Mouse (Mus musculus) hindbrain, embryonic 14.5 days (tissue): ENCODE results near the gene Hirip3. TPM values are rescaled to one million over a fixed set of nuclear protein-coding genes. Genes with fewer than 3 reads are reported as not detected.

Experiments
- ATAC-seq: fragments of 200-750 bp; cut with Nextera tagmentation; 2 replicates; pipeline ENCODE4 v1.8.0; 2017; ENCODE audit warnings: moderate number of reproducible peaks, mild to moderate bottlenecking, moderate TSS enrichment, moderate library complexity; ENCODE audit not compliant: low FRiP score
- DNase-seq: peaks from one replicate; pipeline ENCODE4 v3.0.0-alpha.2; 2015; ENCODE audit warnings: low spot score
- H3K27ac ChIP-seq: fragments of 300-500 bp; sonication (generic); 2 replicates; pipeline ENCODE4 v1.5.1; 2014; ENCODE audit warnings: mild to moderate bottlenecking, moderate library complexity
- H3K27me3 ChIP-seq: fragments of 300-500 bp; sonication (generic); 2 replicates; pipeline ENCODE4 v1.6.1; 2014; ENCODE audit warnings: mild to moderate bottlenecking, low read length, mixed read lengths; ENCODE audit not compliant: control insufficient read depth, insufficient read depth
- H3K36me3 ChIP-seq: fragments of 300-500 bp; sonication (generic); replicated peaks from 2 replicates; pipeline ENCODE4 v1.6.1; 2014; ENCODE audit not compliant: control insufficient read depth, insufficient read depth
- H3K4me1 ChIP-seq: fragments of 300-500 bp; sonication (generic); replicated peaks from 2 replicates; pipeline ENCODE4 v1.6.1; 2014; ENCODE audit warnings: antibody characterized with exemption, low read length, mixed read lengths; ENCODE audit not compliant: control insufficient read depth, insufficient read depth
- H3K4me2 ChIP-seq: fragments of 300-500 bp; sonication (generic); replicated peaks from 2 replicates; pipeline ENCODE4 v1.6.1; 2014; ENCODE audit warnings: mild to moderate bottlenecking, moderate library complexity
- H3K4me3 ChIP-seq: fragments of 300-500 bp; sonication (generic); replicated peaks from 2 replicates; pipeline ENCODE4 v1.5.1; 2014; ENCODE audit warnings: mild to moderate bottlenecking, low read length
- H3K9ac ChIP-seq: fragments of 300-500 bp; sonication (generic); 2 replicates; pipeline ENCODE4 v1.6.1; 2014
- H3K9me3 ChIP-seq: fragments of 300-500 bp; sonication (generic); 2 replicates; pipeline ENCODE4 v1.6.1; 2016; ENCODE audit warnings: low read length; ENCODE audit not compliant: control insufficient read depth
- WGBS: fragments of 180-500 bp; shearing (Covaris S2); extraction: QIAGEN DNeasy Blood & Tissue Kit; methylation state at CpG from one replicate; pipeline ENCODE4 v1.1.7; 2014; 5-methylcytosine and 5-hydroxymethylcytosine counted together
- polyA plus RNA-seq: library from polyadenylated mRNA; unstranded; fragments of >200 nt; fragmentation: Nextera tagmentation; extraction: Ambion mirVana; gene quantifications from 2 replicates; pipeline ENCODE4 v1.2.1, GENCODE M21; 2014

Hirip3 gene
- polyA plus RNA-seq, 1 experiment from 2014 or later: 10.1 TPM

DNA sequence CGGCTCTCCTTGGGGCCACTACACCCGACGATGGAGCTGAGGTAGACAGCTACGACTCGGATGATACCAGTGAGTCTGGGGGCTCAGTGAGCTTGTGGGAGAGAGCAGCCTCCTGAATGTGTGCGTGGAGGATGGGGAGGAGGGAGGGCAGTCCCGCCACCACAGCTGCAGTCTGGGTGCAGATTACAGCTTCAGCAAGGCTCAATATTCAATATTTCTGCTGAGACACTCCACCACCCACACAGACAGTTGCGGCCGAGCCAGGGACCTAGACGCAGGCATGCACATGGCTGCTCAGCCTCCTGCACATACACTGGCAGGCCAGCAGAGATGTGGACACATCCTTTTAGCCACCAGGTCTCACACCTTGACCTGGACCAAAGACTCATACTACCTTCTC lies 13.0 kb upstream of the Hirip3 start:
- Histone ChIP-seq H3K27me3 (peaks cover 21% of the 10 kb centered on the region), H3K4me1 (peaks cover 21% of the 10 kb centered on the region), H3K4me3 (peak overlapping the region; percentile 59), H3K9me3 (no peaks in the 10 kb centered on the region), H3K27ac (no peak overlapping the region), H3K9ac (peak overlapping the region; percentile 76), H3K36me3 (peaks cover 21% of the 10 kb centered on the region), H3K4me2 (peak overlapping the region; percentile 100)
- WGBS: 36% methylated on average over 10 of the region's 10 CpGs
- DNase-seq: no peak
- 0 out of 2 replicates have a peak, but pooled peaks have one; percentile 7 for ATAC-seq

DNA sequence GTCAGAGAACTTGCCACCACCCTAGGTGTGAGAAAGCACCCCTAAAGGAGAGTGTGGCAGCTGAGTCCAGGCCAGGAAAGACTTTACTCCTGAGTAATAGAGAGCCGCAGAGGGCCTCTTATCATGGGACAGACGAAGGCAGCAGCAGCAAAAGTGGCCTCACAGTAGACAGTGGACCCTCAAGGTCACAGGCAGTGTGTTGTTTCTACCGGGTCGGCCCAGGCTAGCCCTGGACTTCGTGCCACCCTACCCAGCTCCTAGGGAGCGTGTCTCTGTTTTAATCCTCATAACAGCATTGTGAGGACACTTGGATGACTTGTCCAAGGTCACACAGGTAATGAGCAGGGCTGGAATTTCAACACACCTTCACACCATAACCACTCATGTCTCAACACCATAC lies 11.6 kb upstream of the Hirip3 start:
- H3K27me3 ChIP-seq: peaks cover 21% of the 10 kb centered on the region
- no peak overlapping the region for H3K4me3 ChIP-seq
- H3K4me2 ChIP-seq: no peak overlapping the region
- peaks cover 21% of the 10 kb centered on the region for H3K4me1 ChIP-seq
- peaks cover 35% of the 10 kb centered on the region for H3K36me3 ChIP-seq
- no peak overlapping the region for H3K9ac ChIP-seq
- no peak for DNase-seq
- WGBS: 91% methylated on average over 6 of the region's 6 CpGs
- H3K27ac ChIP-seq: no peak overlapping the region
- ATAC-seq: no peak
- H3K9me3 ChIP-seq: no peaks in the 10 kb centered on the region

DNA sequence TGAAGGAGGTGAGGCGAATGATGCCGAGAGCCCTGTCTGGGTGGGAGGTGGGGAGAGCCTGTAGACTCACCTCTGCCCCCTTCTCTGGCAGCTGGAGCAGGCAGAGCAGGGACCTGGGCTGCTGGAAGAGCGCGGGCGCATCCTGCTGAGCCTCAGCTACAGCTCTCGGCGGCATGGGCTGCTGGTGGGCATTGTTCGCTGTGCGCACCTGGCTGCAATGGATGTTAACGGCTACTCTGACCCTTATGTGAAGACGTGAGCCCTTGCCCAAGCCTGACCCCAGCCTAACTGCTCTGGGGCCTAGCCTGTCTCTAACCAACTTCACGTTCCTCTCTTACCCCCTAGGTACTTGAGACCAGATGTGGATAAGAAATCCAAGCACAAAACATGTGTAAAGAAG lies 10.6 kb upstream of the Hirip3 start:
- peaks cover 21% of the 10 kb centered on the region for H3K27me3 ChIP-seq
- ATAC-seq (no peak), DNase-seq (no peak)
- H3K36me3 ChIP-seq: peaks cover 45% of the 10 kb centered on the region
- no peak overlapping the region for H3K27ac ChIP-seq
- H3K4me1 ChIP-seq: peaks cover 21% of the 10 kb centered on the region
- H3K9me3 ChIP-seq: no peaks in the 10 kb centered on the region
- H3K9ac ChIP-seq: no peak overlapping the region
- 35% methylated on average over 12 of the region's 12 CpGs for WGBS
- H3K4me2 ChIP-seq: no peak overlapping the region
- H3K4me3 ChIP-seq: no peak overlapping the region

DNA sequence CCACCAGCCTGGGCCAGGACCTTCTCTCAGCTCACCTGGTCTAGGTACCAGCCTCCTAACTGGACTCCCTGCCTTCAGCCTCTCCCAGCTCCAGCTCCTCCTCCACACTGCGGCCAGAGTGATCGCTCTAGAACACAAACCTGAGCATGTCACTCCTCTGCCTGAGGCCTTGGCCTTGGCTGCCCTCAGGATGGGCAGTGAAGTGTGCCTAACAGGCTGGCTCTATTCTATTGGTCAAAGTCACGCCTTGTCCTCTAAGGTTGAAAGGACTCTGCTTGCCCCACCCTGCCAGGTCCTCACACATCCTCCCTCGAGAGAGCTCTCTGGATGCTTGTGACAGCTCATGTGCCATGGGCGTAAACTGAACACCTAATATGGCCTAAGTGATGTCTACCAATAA lies 8.3 kb upstream of the Hirip3 start:
- Histone ChIP-seq H3K27ac (no peak overlapping the region), H3K9ac (no peak overlapping the region), H3K36me3 (peaks cover 55% of the 10 kb centered on the region), H3K4me3 (no peak overlapping the region), H3K27me3 (peaks cover 14% of the 10 kb centered on the region), H3K9me3 (no peaks in the 10 kb centered on the region), H3K4me2 (no peak overlapping the region), H3K4me1 (peaks cover 9% of the 10 kb centered on the region)
- 87% methylated on average over 5 of the region's 5 CpGs for WGBS
- ATAC-seq (no peak), DNase-seq (no peak)

DNA sequence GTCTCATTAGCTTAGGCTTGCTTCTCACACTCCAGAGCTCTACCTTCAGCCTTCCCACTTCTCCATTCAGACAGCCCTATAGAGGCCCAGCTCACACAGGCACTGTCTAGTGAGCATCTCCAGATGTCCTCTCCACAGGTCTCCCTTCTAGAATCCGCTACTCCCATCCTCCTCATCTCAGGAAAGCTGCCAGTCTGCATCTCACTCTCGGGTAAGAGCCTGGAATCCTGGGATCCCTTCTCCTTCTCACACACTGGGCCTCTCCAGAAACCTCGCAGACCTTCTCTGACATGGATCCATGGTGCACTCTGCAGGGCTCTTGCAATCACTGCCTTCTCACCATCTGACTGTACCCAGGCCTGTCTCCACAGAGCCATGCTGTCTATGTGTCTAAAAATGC lies 6.1 kb upstream of the Hirip3 start:
- Histone ChIP-seq H3K36me3 (peaks cover 71% of the 10 kb centered on the region), H3K4me3 (no peak overlapping the region), H3K27me3 (no peaks in the 10 kb centered on the region), H3K9me3 (no peaks in the 10 kb centered on the region), H3K9ac (no peak overlapping the region), H3K27ac (no peak overlapping the region), H3K4me1 (peaks cover under 1% of the 10 kb centered on the region; the same call in 1 of the 2 replicates), H3K4me2 (no peak overlapping the region)
- WGBS: 87% methylated on average over 3 of the region's 3 CpGs
- ATAC-seq (no peak), DNase-seq (no peak)

DNA sequence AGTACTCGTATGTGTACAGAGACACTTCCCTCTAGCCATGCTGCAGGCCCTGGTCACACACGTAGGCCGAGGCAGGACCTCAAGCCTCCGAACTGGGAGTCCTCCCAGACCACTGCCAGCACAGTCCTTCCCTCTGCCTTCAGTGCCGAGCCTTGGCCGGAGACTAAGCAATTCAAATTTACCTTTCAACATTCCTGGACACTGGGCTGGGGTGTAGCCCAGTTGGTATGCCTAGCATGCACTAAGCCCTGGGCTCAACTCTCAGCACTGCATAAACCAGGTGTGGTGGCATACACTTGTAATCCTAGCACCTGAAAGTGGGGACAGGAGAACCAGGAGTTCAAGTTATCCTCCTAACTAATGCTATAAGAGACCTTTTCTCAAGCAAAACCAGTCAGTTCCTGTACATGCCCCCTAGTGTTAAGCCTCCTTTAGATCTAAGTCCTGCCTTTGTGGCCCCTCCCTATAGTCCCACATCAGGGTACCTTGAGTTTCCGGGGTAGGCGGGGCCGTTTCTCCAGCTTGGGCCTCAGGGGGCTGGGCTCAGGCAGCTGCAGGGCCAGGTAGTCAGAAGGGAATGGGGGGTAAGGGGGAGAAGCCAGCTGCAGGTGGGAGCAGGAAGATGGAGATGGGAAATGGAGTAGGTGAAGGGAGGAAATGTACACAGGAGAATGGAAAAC lies 4.9 kb upstream of the Hirip3 start:
- Histone ChIP-seq H3K36me3 (peaks cover 67% of the 10 kb centered on the region), H3K9ac (no peak overlapping the region), H3K4me3 (no peak overlapping the region), H3K27ac (no peak overlapping the region), H3K4me1 (peaks cover 8% of the 10 kb centered on the region), H3K27me3 (no peaks in the 10 kb centered on the region), H3K9me3 (no peaks in the 10 kb centered on the region), H3K4me2 (no peak overlapping the region)
- WGBS: 77% methylated on average over 9 of the region's 9 CpGs
- DNase-seq: no peak
- ATAC-seq: no peak

DNA sequence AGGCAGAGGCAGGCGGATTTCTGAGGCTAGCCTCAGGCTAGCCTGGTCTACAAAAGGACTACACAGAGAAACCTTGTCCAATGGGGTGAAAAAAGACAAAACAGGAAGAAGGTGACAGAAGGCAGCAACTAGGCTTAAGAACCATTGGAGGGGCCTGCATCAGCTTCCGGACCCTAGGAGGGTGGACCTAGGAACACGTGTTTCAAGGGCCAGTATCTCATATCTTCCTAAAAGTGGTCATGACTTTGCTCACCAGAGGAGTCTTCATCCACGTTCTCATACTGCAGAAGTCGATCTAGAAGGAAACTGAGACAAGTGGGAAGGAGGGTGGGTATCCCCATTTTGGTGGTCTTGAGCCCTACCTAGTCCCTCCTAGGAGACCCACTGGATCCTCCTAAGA lies 785 bp upstream of the Hirip3 start:
- WGBS: 73% methylated on average over 5 of the region's 5 CpGs
- H3K4me3 ChIP-seq: peak overlapping the region; percentile 50
- H3K9me3 ChIP-seq: no peaks in the 10 kb centered on the region
- no peak overlapping the region for H3K27ac ChIP-seq
- peaks cover 24% of the 10 kb centered on the region for H3K4me1 ChIP-seq
- peak overlapping the region; percentile 59 for H3K9ac ChIP-seq
- H3K4me2 ChIP-seq: peak overlapping the region; percentile 84
- no peak for DNase-seq
- H3K27me3 ChIP-seq: no peaks in the 10 kb centered on the region
- peaks cover 49% of the 10 kb centered on the region for H3K36me3 ChIP-seq
- no peak for ATAC-seq

DNA sequence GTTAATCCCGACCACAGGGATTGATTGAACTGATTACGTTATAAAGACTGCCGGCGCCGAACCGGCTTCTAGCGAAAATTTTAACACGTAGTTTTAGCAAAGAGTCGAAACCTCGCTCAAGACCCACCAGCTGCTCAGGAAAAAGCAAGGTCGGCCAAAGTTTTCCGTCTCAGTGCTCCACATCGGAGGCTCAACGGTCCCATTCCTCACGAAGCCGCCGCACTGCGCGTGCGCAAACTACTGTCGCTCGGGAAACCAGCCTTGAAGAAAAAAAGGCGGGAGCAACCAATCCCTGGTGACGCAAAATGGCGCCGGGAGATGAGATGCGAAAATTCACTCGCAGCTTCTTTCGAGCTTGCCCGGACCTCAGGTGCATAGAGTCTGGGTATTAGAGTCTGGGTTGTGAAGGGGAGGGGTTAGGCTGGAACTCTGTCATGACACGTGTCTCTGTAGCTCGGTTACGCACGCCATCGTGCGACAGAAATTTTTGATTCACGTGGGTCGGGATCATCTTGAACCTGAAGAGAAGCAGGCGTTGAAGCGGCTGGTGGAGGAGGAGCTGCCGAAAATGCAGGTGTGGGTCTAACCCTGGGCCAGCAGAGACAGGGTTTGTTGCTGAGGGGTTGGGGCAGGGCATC lies 494 bp downstream of the Hirip3 start, which contains the start of gene Ino80e:
Gene Ino80e (minus strand): TSS at position 231 of the 638 bp plus-strand sequence.
- Histone ChIP-seq H3K4me3 (peak within 1 kb of the TSS; percentile 50), H3K9me3 (no peaks in the 10 kb centered on the region), H3K27me3 (no peaks in the 10 kb centered on the region), H3K36me3 (peaks cover 50% of the 10 kb centered on the region), H3K4me1 (peaks cover 24% of the 10 kb centered on the region), H3K4me2 (peak within 1 kb of the TSS; percentile 84), H3K27ac (peak within 1 kb of the TSS; percentile 89), H3K9ac (peak within 1 kb of the TSS; percentile 59)
- ATAC-seq: peak; percentile 58
- under 1% methylated on average over 41 of the region's 41 CpGs for WGBS
- peak; percentile 99 for DNase-seq

DNA sequence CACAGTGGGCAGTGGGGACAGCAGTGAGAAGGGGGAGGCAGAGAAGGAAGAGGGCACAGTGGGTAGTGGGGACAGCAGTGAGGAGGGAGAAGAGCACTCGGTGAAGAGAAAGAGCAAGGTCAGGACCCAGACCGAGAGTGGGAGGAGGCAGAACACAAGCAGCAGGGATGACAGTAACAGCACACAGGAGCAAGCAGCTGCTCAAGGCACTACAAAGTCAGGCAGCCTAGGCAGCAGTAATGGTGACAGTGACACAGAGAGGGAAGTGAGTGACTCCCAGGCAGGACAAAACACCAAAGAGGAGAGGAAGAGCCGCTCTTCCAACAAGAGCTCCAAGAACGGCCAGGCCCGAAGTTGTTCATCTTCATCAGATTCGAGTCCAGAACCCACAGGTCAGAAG lies 2.0 kb downstream of the Hirip3 start:
- Histone ChIP-seq H3K4me1 (peaks cover 24% of the 10 kb centered on the region), H3K27me3 (no peaks in the 10 kb centered on the region), H3K36me3 (peaks cover 63% of the 10 kb centered on the region), H3K9ac (peak overlapping the region; percentile 59; the same call in 1 of the 2 replicates), H3K4me2 (peak overlapping the region; percentile 84), H3K4me3 (0 out of 2 replicates have a peak overlapping the region, but pooled peaks have one; percentile 50), H3K9me3 (no peaks in the 10 kb centered on the region), H3K27ac (no peak overlapping the region)
- ATAC-seq (no peak), DNase-seq (no peak)
- WGBS: 59% methylated on average over 6 of the region's 6 CpGs
